ENCODE assay signal across 8 mouse cellular contexts in the genomic region with DNA sequence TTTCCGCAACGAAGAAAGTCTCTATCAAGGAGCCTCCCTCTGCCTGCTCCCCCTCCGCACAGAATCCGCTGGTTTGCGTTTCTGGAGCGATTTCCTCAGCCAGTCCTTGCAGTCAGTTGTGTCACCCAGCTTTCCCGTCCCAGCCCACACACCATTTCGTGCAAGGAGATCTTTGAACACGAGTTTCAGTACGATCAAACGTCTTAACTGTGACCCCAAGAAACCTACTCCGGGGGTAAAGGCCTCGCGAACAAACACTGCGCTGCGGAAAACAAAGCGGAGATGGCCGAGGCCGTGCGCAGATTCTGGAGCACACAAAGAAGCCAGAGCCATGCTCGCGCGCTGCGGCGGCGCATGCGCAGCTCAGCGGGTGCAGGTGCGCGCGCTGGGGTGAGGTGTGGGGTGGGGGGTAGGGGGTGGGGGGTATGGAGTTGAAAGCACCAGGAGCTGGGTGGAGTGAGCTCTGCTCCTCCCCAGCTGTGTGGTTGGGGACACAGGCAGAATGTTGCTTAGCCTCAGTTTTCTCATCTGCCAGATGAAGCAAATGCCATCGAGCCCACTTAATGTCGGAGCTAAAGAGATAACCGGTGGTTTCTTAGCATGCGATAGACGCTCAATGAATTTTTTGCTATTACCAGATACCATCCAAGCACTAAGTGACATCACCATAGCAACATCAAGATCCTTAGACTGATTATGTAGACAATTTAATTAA. TPM values are rescaled to one million over a fixed set of nuclear protein-coding genes. Genes with fewer than 3 reads are reported as not detected.
DNase-seq lines count a peak whose midpoint lies in the region; ATAC-seq and TF ChIP-seq lines count a peak whose summit lies in the region.

No protein-coding gene starts in this region.

- H3K27ac ChIP-seq in intestine, postnatal 0 days (ENCODE audit: low read depth, low read length) = no peak overlapping the region
- peak overlapping the region; percentile 98 for H3K27ac ChIP-seq in midbrain, embryonic 14.5 days (replicated peaks; ENCODE audit: low read depth, low read length)
- peak overlapping the region; percentile 89 for H3K27ac ChIP-seq in stomach, embryonic 16.5 days (ENCODE audit: low read length)

- no peaks in the 10 kb centered on the region for H3K9me3 ChIP-seq in intestine, postnatal 0 days (ENCODE audit: control insufficient read depth)
- H3K9me3 ChIP-seq in midbrain, embryonic 14.5 days (ENCODE audit: control insufficient read depth, low read length) = no peaks in the 10 kb centered on the region
- H3K9me3 ChIP-seq in stomach, embryonic 16.5 days (replicated peaks; ENCODE audit: control insufficient read depth, low read length) = no peaks in the 10 kb centered on the region

- peak; percentile 56; the same call in 1 of the 2 replicates for ATAC-seq in intestine, postnatal 0 days
- peak; percentile 84 for ATAC-seq in midbrain, embryonic 14.5 days (ENCODE audit: low FRiP score, low TSS enrichment)
- ATAC-seq in stomach, embryonic 16.5 days (ENCODE audit: insufficient read depth, low FRiP score) = peak; percentile 65; the same call in 1 of the 2 replicates

- no peaks in the 10 kb centered on the region for H3K4me1 ChIP-seq in intestine, postnatal 0 days (replicated peaks; ENCODE audit: control insufficient read depth, insufficient read depth, low read length)
- H3K4me1 ChIP-seq in midbrain, embryonic 14.5 days (ENCODE audit: control insufficient read depth, insufficient read depth, low read length) = 0 out of 2 replicates have a peak, but pooled peaks cover 8% of the 10 kb centered on the region
- peaks cover 3% of the 10 kb centered on the region; the same call in 1 of the 2 replicates for H3K4me1 ChIP-seq in stomach, embryonic 16.5 days (ENCODE audit: control insufficient read depth, insufficient read depth, low read length)

- intact Hi-C loops in gastrocnemius, postnatal 14 days (cut with DNase I; ENCODE audit: low total_unique reads) = no loop called here
- intact Hi-C loops in left cerebral cortex, postnatal 4 days (cut with DNase I) = loop anchor here (5.0 kb wide), 2 partner anchors 88 to 198 kb away; a partner anchor contains a TSS

- 3% methylated on average over 36 of the region's 36 CpGs for WGBS in intestine, postnatal 0 days
- WGBS in midbrain, embryonic 14.5 days = 5% methylated on average over 36 of the region's 36 CpGs
- WGBS in stomach, embryonic 16.5 days = 4% methylated on average over 35 of the region's 36 CpGs

- no peak for TF ChIP-seq CTCF in intestine, postnatal 0 days (IDR thresholded peaks at IDR 0.05; ENCODE audit: low read depth)

- no peaks in the 10 kb centered on the region for H3K36me3 ChIP-seq in intestine, postnatal 0 days (ENCODE audit: control insufficient read depth, insufficient read depth)
- no peaks in the 10 kb centered on the region for H3K36me3 ChIP-seq in midbrain, embryonic 14.5 days (ENCODE audit: control insufficient read depth, insufficient read depth, low read length)
- no peaks in the 10 kb centered on the region for H3K36me3 ChIP-seq in stomach, embryonic 16.5 days (ENCODE audit: control insufficient read depth, insufficient read depth, low read length)

- peak; percentile 4 for DNase-seq in gastrocnemius, adult 18-20 months (ENCODE audit: low spot score)
- DNase-seq in gastrocnemius, adult 8-10 months (ENCODE audit: low spot score in 2 of 2) = no peak
- peak; percentile 38 to 63 for DNase-seq in cerebellum, postnatal 4 days (ENCODE audit: low spot score in 2 of 2)
- peak; percentile 9 for DNase-seq in gastrocnemius, postnatal 14 days
- DNase-seq in left cerebral cortex, postnatal 4 days = peak; percentile 67
- peak; percentile 92 for DNase-seq in midbrain, embryonic 14.5 days

- H3K4me2 ChIP-seq in intestine, postnatal 0 days (replicated peaks; ENCODE audit: low read depth) = peak overlapping the region; percentile 70
- H3K4me2 ChIP-seq in midbrain, embryonic 14.5 days (ENCODE audit: low read length) = peak overlapping the region; percentile 63
- H3K4me2 ChIP-seq in stomach, embryonic 16.5 days (ENCODE audit: low read depth, low read length) = peak overlapping the region; percentile 74

- no peaks in the 10 kb centered on the region for H3K27me3 ChIP-seq in intestine, postnatal 0 days (replicated peaks; ENCODE audit: control insufficient read depth, insufficient read depth, low read length)
- no peaks in the 10 kb centered on the region for H3K27me3 ChIP-seq in midbrain, embryonic 14.5 days (ENCODE audit: control insufficient read depth, insufficient read depth, low read length)
- no peaks in the 10 kb centered on the region for H3K27me3 ChIP-seq in stomach, embryonic 16.5 days (ENCODE audit: control insufficient read depth, insufficient read depth, low read length)

- no peak overlapping the region for H3K9ac ChIP-seq in intestine, postnatal 0 days (ENCODE audit: low read depth, low read length)
- peak overlapping the region; percentile 81 for H3K9ac ChIP-seq in midbrain, embryonic 14.5 days (replicated peaks; ENCODE audit: low read length)
- H3K9ac ChIP-seq in stomach, embryonic 16.5 days (ENCODE audit: low read length) = peak overlapping the region; percentile 79

- H3K4me3 ChIP-seq in intestine, postnatal 0 days (ENCODE audit: low read depth, low read length) = peak overlapping the region; percentile 33
- peak overlapping the region; percentile 29 for H3K4me3 ChIP-seq in midbrain, embryonic 14.5 days (replicated peaks; ENCODE audit: low read depth, low read length)
- H3K4me3 ChIP-seq in stomach, embryonic 16.5 days (replicated peaks; ENCODE audit: low read length) = peak overlapping the region; percentile 46

RNA-seq across cellular contexts. Expression of a gene that starts 52.8 kb away (rescaled TPM):
- not detected for total RNA-seq in gastrocnemius, adult 18-20 months (2021)
- not detected for total RNA-seq in gastrocnemius, adult 8-10 months (2022)
- total RNA-seq in gastrocnemius, postnatal 14 days (2021) = under 1 TPM in 1 of 2 experiments, not detected in 1; 0.08 TPM
- 0.99 and 1.1 TPM in 2 replicates for polyA plus RNA-seq in intestine, postnatal 0 days (2015; fragmentation: Nextera tagmentation; extraction: Ambion mirVana)
- 10 to 100 TPM; 18.3 to 19.2 TPM for total RNA-seq in left cerebral cortex, postnatal 4 days (2021)
- 8.2 and 9.0 TPM in 2 replicates for polyA plus RNA-seq in midbrain, embryonic 14.5 days (2014; fragmentation: Nextera tagmentation; extraction: Ambion mirVana)
- polyA plus RNA-seq in stomach, embryonic 16.5 days (2015; fragmentation: Nextera tagmentation; extraction: Ambion mirVana) = 7.0 and 7.4 TPM in 2 replicates

Comparison
In these comparisons a context has a peak if more than half of its experiments do, and no peak if none do; other contexts are left out.
1. DNase-seq: peak in gastrocnemius, adult 18-20 months (single experiment), cerebellum, postnatal 4 days (2 of 2), gastrocnemius, postnatal 14 days (single experiment), left cerebral cortex, postnatal 4 days (single experiment) and midbrain, embryonic 14.5 days (single experiment); none in gastrocnemius, adult 8-10 months (0 of 2).
2. RNA of a gene that starts 52.8 kb away (total RNA-seq): 18.3 to 19.2 TPM in left cerebral cortex, postnatal 4 days; 0.08 TPM in gastrocnemius, postnatal 14 days, not detected in gastrocnemius, adult 18-20 months and not detected in gastrocnemius, adult 8-10 months; every median in the first group is over 10 times any median in the second.
3. Peak in every context shown above with its lines, with median percentiles within 50 percentile points of each other: ATAC-seq, H3K4me2 ChIP-seq and H3K4me3 ChIP-seq.